Mouse (Mus musculus) lung, adult 2 months (tissue): ENCODE measurements around the gene Onecut1.

ENCODE experiments used
- CTCF ChIP-seq: fragments of 200-500 bp; IDR thresholded peaks from 2 replicates; pipeline ENCODE4 v1.5.1; 2011; ENCODE audit warnings: mild to moderate bottlenecking, low read length, control low read depth; ENCODE audit not compliant: insufficient read depth
- POLR2A ChIP-seq: fragments of 200-500 bp; IDR thresholded peaks from 2 replicates; pipeline ENCODE4 v1.6.1; 2011; ENCODE audit warnings: low read depth, mild to moderate bottlenecking, control low read depth, low read length, borderline replicate concordance; ENCODE audit errors: extremely low read depth

- TF ChIP-seq POLR2A (no peak), CTCF (peak; percentile 79)
Observed at GRCm38 (mm10) chr9:74870960-74871688, 9.4 kb downstream of the Onecut1 start.
